Mouse (Mus musculus) CH12F3 (cell line): ENCODE measurements at regions not wholly inside any gene's neighbourhood (a gene's known extent, or its start where the extent isn't known, plus 50 kb on each side); places are given as distances from the start of the nearest gene placed in this dataset.

Experiments used
- in situ Hi-C: fragments of 300-500 bp; cut with MboI; formaldehyde crosslinking; loops from 2 replicates; pipeline ENCODE4 v1.14.3; 2020; ENCODE audit warnings: low sequenced_read_pairs

- in situ Hi-C loops = no loop called here
Observed at GRCm38 (mm10) chr13:43908041-43908644, 123.6 kb downstream of the Cd83 start.

- in situ Hi-C loops = no loop called here
Observed at GRCm38 (mm10) chr13:43909933-43910332, 125.4 kb downstream of the Cd83 start.

- in situ Hi-C loops = no loop called here
Observed at GRCm38 (mm10) chr13:43913476-43913875, 128.9 kb downstream of the Cd83 start.

- in situ Hi-C loops = no loop called here
Observed at GRCm38 (mm10) chr13:43919781-43920420, 135.3 kb downstream of the Cd83 start.

GRCm38 (mm10) chr13:43930081-43930981 lies 145.8 kb downstream of the Cd83 start:
- in situ Hi-C loops = no loop called here

- in situ Hi-C loops = no loop called here
Observed at GRCm38 (mm10) chr13:43932946-43933345, 148.4 kb downstream of the Cd83 start.

- in situ Hi-C loops = no loop called here
Observed at GRCm38 (mm10) chr13:43935284-43935683, 150.7 kb downstream of the Cd83 start.

GRCm38 (mm10) chr13:43936504-43936903 lies 151.9 kb downstream of the Cd83 start:
- in situ Hi-C loops = no loop called here

- in situ Hi-C loops = no loop called here
Observed at GRCm38 (mm10) chr13:43938611-43939010, 154.0 kb downstream of the Cd83 start.

- in situ Hi-C loops = no loop called here
Observed at GRCm38 (mm10) chr13:43939375-43939774, 154.8 kb downstream of the Cd83 start.

- in situ Hi-C loops = no loop called here
Observed at GRCm38 (mm10) chr13:43941731-43942130, 157.2 kb downstream of the Cd83 start.

GRCm38 (mm10) chr13:43948606-43949005 lies 164.0 kb downstream of the Cd83 start:
- in situ Hi-C loops = no loop called here

GRCm38 (mm10) chr13:43949740-43950643 lies 165.4 kb downstream of the Cd83 start:
- in situ Hi-C loops = no loop called here

GRCm38 (mm10) chr13:43952491-43952890 lies 167.9 kb downstream of the Cd83 start:
- in situ Hi-C loops = no loop called here

- in situ Hi-C loops = no loop called here
Observed at GRCm38 (mm10) chr13:43952972-43953592, 168.5 kb downstream of the Cd83 start.

GRCm38 (mm10) chr13:43954714-43955393 lies 170.3 kb downstream of the Cd83 start:
- in situ Hi-C loops = no loop called here

GRCm38 (mm10) chr13:43957046-43957445 lies 172.5 kb downstream of the Cd83 start:
- in situ Hi-C loops = no loop called here

- in situ Hi-C loops = no loop called here
Observed at GRCm38 (mm10) chr13:43959121-43959572, 174.6 kb downstream of the Cd83 start.

GRCm38 (mm10) chr13:43961047-43961690 lies 176.6 kb downstream of the Cd83 start:
- in situ Hi-C loops = no loop called here
